Mouse (Mus musculus) liver, adult 2 months (tissue): ENCODE measurements around the gene Borcs5. TPM values are rescaled to one million over a fixed set of nuclear protein-coding genes. Genes with fewer than 3 reads are reported as not detected.

Experiments used
- DNase-seq: peaks from one replicate; pipeline ENCODE4 v3.0.0-alpha.2; 2011; ENCODE audit warnings: low read depth, low spot score; ENCODE audit errors: extremely low read depth
- H3K27ac ChIP-seq: fragments of 200-500 bp; replicated peaks from 2 replicates; pipeline ENCODE4 v1.5.1; 2012; ENCODE audit warnings: low read depth, mild to moderate bottlenecking, control low read depth, inconsistent platforms, low read length; ENCODE audit not compliant: insufficient read depth
- H3K27me3 ChIP-seq: fragments of 200-500 bp; 2 replicates; pipeline ENCODE4 v1.6.1; 2012; ENCODE audit warnings: mild to moderate bottlenecking, moderate library complexity, low read length, inconsistent platforms; ENCODE audit not compliant: control insufficient read depth, insufficient read depth
- H3K36me3 ChIP-seq: fragments of 200-500 bp; 2 replicates; pipeline ENCODE4 v1.6.1; 2012; ENCODE audit warnings: low read length, inconsistent platforms; ENCODE audit not compliant: control insufficient read depth, insufficient read depth
- H3K4me1 ChIP-seq: fragments of 200-500 bp; 2 replicates; pipeline ENCODE4 v1.6.1; 2011; ENCODE audit warnings: low read length; ENCODE audit not compliant: control insufficient read depth, insufficient read depth
- H3K4me3 ChIP-seq: fragments of 200-500 bp; 2 replicates; pipeline ENCODE4 v1.5.1; 2011; ENCODE audit warnings: low read depth, mild to moderate bottlenecking, control low read depth, low read length, moderate library complexity; ENCODE audit not compliant: insufficient read depth
- H3K79me2 ChIP-seq: fragments of 200-500 bp; 2 replicates; pipeline ENCODE4 v1.6.1; 2012; ENCODE audit warnings: inconsistent platforms, mild to moderate bottlenecking, low read length, moderate library complexity; ENCODE audit not compliant: control insufficient read depth, insufficient read depth
- H3K9ac ChIP-seq: fragments of 200-500 bp; 2 replicates; pipeline ENCODE4 v1.6.1; 2012; ENCODE audit warnings: low read depth, mild to moderate bottlenecking, control low read depth, inconsistent platforms, low read length
- CTCF ChIP-seq: fragments of 200-500 bp; IDR thresholded peaks from 2 replicates; pipeline ENCODE4 v1.5.1; 2011; ENCODE audit warnings: low read depth, low read length, control low read depth
- POLR2A ChIP-seq: fragments of 200-500 bp; IDR thresholded peaks from 2 replicates; pipeline ENCODE4 v1.6.1; 2011; ENCODE audit warnings: low read length, control low read depth; ENCODE audit not compliant: insufficient read depth; ENCODE audit errors: extremely low read depth
- WGBS: fragments of 180-500 bp; shearing (Covaris S2); methylation state at CpG from one replicate; pipeline ENCODE4 v1.1.7; 2018; 5-methylcytosine and 5-hydroxymethylcytosine counted together
- polyA plus RNA-seq: library from polyadenylated mRNA; depleted of rRNA; stranded (reverse); fragments of >200 nt; gene quantifications from 2 replicates; pipeline ENCODE4 v1.2.3, GENCODE M21; 2012
- total RNA-seq: library from RNA; depleted of rRNA; stranded (reverse); fragments of >200 nt; gene quantifications from 2 replicates; pipeline ENCODE4 v1.2.3, GENCODE M21; 2014

Gene Borcs5
- total and polyA plus RNA-seq, 2 experiments: 5.7 to 11.5 TPM

GRCm38 (mm10) chr6:134641738-134642446, 2.6 kb downstream of the Borcs5 start:
- Histone ChIP-seq H3K27me3 (no peaks in the 10 kb centered on the region), H3K9ac (0 out of 2 replicates have a peak overlapping the region, but pooled peaks have one; percentile 98), H3K79me2 (0 out of 2 replicates have a peak, but pooled peaks cover 2% of the 10 kb centered on the region), H3K4me1 (peaks cover 2% of the 10 kb centered on the region), H3K4me3 (peak overlapping the region; percentile 93; the same call in 1 of the 2 replicates), H3K27ac (no peak overlapping the region; the same call in 1 of the 2 replicates), H3K36me3 (peaks cover 13% of the 10 kb centered on the region; the same call in 1 of the 2 replicates)
- DNase-seq: no peak
- 65% methylated on average over 9 of the region's 9 CpGs for WGBS
- no peak for TF ChIP-seq POLR2A
- no peak for TF ChIP-seq CTCF

GRCm38 (mm10) chr6:134643296-134643695, 4.0 kb downstream of the Borcs5 start:
- Histone ChIP-seq H3K4me1 (peaks cover 2% of the 10 kb centered on the region), H3K27me3 (no peaks in the 10 kb centered on the region), H3K4me3 (no peak overlapping the region), H3K27ac (no peak overlapping the region), H3K36me3 (peaks cover 15% of the 10 kb centered on the region; the same call in 1 of the 2 replicates), H3K9ac (no peak overlapping the region), H3K79me2 (peaks cover 3% of the 10 kb centered on the region; the same call in 1 of the 2 replicates)
- TF ChIP-seq POLR2A (no peak), CTCF (no peak)
- DNase-seq: no peak
- 97% methylated on average over 5 of the region's 5 CpGs for WGBS

GRCm38 (mm10) chr6:134646835-134647234, 7.5 kb downstream of the Borcs5 start:
- H3K27me3 ChIP-seq: no peaks in the 10 kb centered on the region
- no peak overlapping the region for H3K4me3 ChIP-seq
- peaks cover under 1% of the 10 kb centered on the region; the same call in 1 of the 2 replicates for H3K4me1 ChIP-seq
- H3K9ac ChIP-seq: no peak overlapping the region
- WGBS: 91% methylated on average over 6 of the region's 6 CpGs
- H3K36me3 ChIP-seq: peaks cover 20% of the 10 kb centered on the region
- H3K27ac ChIP-seq: no peak overlapping the region
- peaks cover 3% of the 10 kb centered on the region; the same call in 1 of the 2 replicates for H3K79me2 ChIP-seq
- DNase-seq: no peak
- TF ChIP-seq CTCF (no peak), POLR2A (no peak)

GRCm38 (mm10) chr6:134647621-134648020, 8.3 kb downstream of the Borcs5 start:
- H3K27ac ChIP-seq: no peak overlapping the region

GRCm38 (mm10) chr6:134648356-134648755, 9.0 kb downstream of the Borcs5 start:
- Histone ChIP-seq H3K27ac (no peak overlapping the region), H3K9ac (no peak overlapping the region), H3K79me2 (peaks cover 3% of the 10 kb centered on the region; the same call in 1 of the 2 replicates), H3K4me3 (no peak overlapping the region), H3K36me3 (peaks cover 20% of the 10 kb centered on the region), H3K4me1 (no peaks in the 10 kb centered on the region), H3K27me3 (no peaks in the 10 kb centered on the region)
- TF ChIP-seq CTCF: no peak
- no peak for TF ChIP-seq POLR2A
- WGBS: 95% methylated on average over 5 of the region's 5 CpGs
- no peak for DNase-seq

More at GRCm38 (mm10) chr6:134647621-134648020, 8.3 kb downstream of the Borcs5 start:
- Histone ChIP-seq H3K4me3 (no peak overlapping the region), H3K4me1 (no peaks in the 10 kb centered on the region), H3K36me3 (peaks cover 20% of the 10 kb centered on the region), H3K9ac (no peak overlapping the region), H3K27me3 (no peaks in the 10 kb centered on the region), H3K79me2 (peaks cover 3% of the 10 kb centered on the region; the same call in 1 of the 2 replicates)
- 87% methylated on average over 5 of the region's 5 CpGs for WGBS
- TF ChIP-seq CTCF: no peak
- TF ChIP-seq POLR2A: no peak
- no peak for DNase-seq

GRCm38 (mm10) chr6:134656527-134656926, 17.2 kb downstream of the Borcs5 start:
- 85% methylated on average over 4 of the region's 4 CpGs for WGBS

More at GRCm38 (mm10) chr6:134656527-134656926, 17.2 kb downstream of the Borcs5 start:
- no peak for DNase-seq
- H3K4me3 ChIP-seq: no peak overlapping the region
- H3K27me3 ChIP-seq: no peaks in the 10 kb centered on the region
- H3K9ac ChIP-seq: no peak overlapping the region
- peaks cover 7% of the 10 kb centered on the region for H3K4me1 ChIP-seq
- H3K27ac ChIP-seq: no peak overlapping the region
- H3K79me2 ChIP-seq: no peaks in the 10 kb centered on the region; the same call in 1 of the 2 replicates
- no peaks in the 10 kb centered on the region for H3K36me3 ChIP-seq
- TF ChIP-seq POLR2A (no peak), CTCF (no peak)
